Mouse (Mus musculus): Measurements from ENCODE around the gene Tuba1b.

Gene Tuba1b

GRCm38 (mm10) chr15:98886667-98887387 lies 47.5 kb downstream of the Tuba1b start:
- no peak for DNase-seq

GRCm38 (mm10) chr15:98884106-98884505 lies 50.3 kb downstream of the Tuba1b start:
- DNase-seq = no peak

GRCm38 (mm10) chr15:98883661-98884060 lies 50.7 kb downstream of the Tuba1b start:
- DNase-seq = no peak

GRCm38 (mm10) chr15:98881656-98882008 lies 52.7 kb downstream of the Tuba1b start:
- no peak for DNase-seq
